In the genomic region with DNA sequence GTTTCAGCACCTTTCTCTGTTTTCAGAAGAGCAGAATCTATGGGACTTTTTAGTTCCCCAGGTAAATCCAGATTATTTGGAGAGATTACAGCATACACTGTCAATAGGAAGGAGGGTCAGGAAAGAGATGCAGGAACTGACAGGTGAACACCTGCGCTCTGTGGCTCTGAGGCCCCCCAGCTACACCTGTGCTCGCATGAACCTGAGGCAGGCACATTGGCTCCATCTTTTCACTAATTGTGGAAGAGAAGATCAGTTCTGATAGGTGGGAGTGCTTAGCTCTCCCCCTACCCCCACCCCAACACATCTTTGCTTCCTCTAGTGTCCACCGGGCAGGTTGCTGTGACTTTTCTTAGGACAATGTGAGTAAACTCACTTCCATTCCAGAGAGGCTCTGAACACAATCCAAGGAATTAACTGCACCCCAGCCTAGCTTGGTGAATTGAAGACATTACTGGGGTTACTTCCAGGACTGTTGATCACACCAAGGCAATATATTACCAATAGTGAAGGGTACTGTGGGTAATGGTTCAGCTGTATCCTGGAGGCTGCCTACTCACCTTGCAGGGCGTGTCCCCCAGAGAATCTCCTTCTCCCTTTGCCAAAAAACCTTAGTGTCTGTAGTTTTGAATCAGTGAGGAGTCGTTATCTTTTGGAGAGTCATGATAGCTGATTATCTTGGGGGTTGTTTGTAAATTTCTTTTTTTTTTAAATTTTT, we compare ENCODE assay signal across 9 mouse cellular contexts. TPM values are rescaled to one million over a fixed set of nuclear protein-coding genes. Genes with fewer than 3 reads are reported as not detected.
DNase-seq lines count a peak whose midpoint lies in the region; ATAC-seq and TF ChIP-seq lines count a peak whose summit lies in the region.
"Had no signal": no experiment of that assay in that cellular context is flagged by ENCODE, and none has a peak within 500 bp of the region (broad histone marks: within the 10 kb centered on the region; RNA-seq: fewer than 3 reads in every experiment).

No protein-coding gene starts in this region.

- peaks cover 18% of the 10 kb centered on the region for H3K4me1 ChIP-seq in kidney, embryonic 15.5 days
- peaks cover 5 to 19% of the 10 kb centered on the region in 2 experiments for H3K4me1 ChIP-seq in MEL (ENCODE audit: control insufficient read depth in 1 of 2, insufficient read depth in 2 of 2, low read length in 2 of 2)
- no peaks in the 10 kb centered on the region for H3K4me1 ChIP-seq in intestine, embryonic 14.5 days (replicated peaks; ENCODE audit: control insufficient read depth, insufficient read depth, low read length)
- H3K4me1 ChIP-seq in cerebellum, adult 2 months (ENCODE audit: control insufficient read depth, insufficient read depth, low read length), result no peaks in the 10 kb centered on the region

- 0 out of 2 replicates have a peak, but pooled peaks cover 4% of the 10 kb centered on the region for H3K9me3 ChIP-seq in kidney, embryonic 15.5 days (replicated peaks)
- H3K9me3 ChIP-seq in MEL (replicated peaks; ENCODE audit: insufficient read depth, low read length), result no peaks in the 10 kb centered on the region
- H3K9me3 ChIP-seq in intestine, embryonic 14.5 days (ENCODE audit: control insufficient read depth, low read length), result no peaks in the 10 kb centered on the region

- no peak for TF ChIP-seq RAD21 in MEL (IDR thresholded peaks at IDR 0.05; ENCODE audit: low read depth, low read length)

- no peak for TF ChIP-seq EP300 in MEL (IDR thresholded peaks at IDR 0.05; ENCODE audit: low read depth in 1 of 2, low read length in 2 of 2)

- no peaks in the 10 kb centered on the region for H3K36me3 ChIP-seq in kidney, embryonic 15.5 days
- peaks cover 0 to 25% of the 10 kb centered on the region in 2 experiments; a peak in 2 of 4 replicates for H3K36me3 ChIP-seq in MEL (ENCODE audit: control insufficient read depth in 1 of 2, insufficient read depth in 2 of 2, low read length in 2 of 2)
- H3K36me3 ChIP-seq in intestine, embryonic 14.5 days (ENCODE audit: control insufficient read depth, insufficient read depth, low read length), result no peaks in the 10 kb centered on the region

- H3K4me3 ChIP-seq in kidney, embryonic 15.5 days (replicated peaks), result no peak overlapping the region
- H3K4me3 ChIP-seq in MEL (ENCODE audit: control insufficient read depth in 1 of 2, insufficient read depth in 1 of 2, low read depth in 2 of 2, low read length in 2 of 2), result no peak overlapping the region; a peak in 1 of 4 replicates
- H3K4me3 ChIP-seq in intestine, embryonic 14.5 days (ENCODE audit: low read depth, low read length), result no peak overlapping the region
- H3K4me3 ChIP-seq in cerebellum, adult 2 months (replicated peaks; ENCODE audit: insufficient read depth, low read depth, low read length), result no peak overlapping the region

- no peak for DNase-seq in kidney, adult 18-20 months
- no peak for DNase-seq in MEL (ENCODE audit: low read depth, low spot score)
- DNase-seq in intestine, embryonic 14.5 days (ENCODE audit: low spot score), result no peak
- DNase-seq in naive thymus-derived CD4-positive, alpha-beta T cell, adult 2 months (ENCODE audit: low read depth), result peak; percentile 69
- DNase-seq in adrenal gland, postnatal 25 days, result no peak
- DNase-seq in cerebellum, adult 2 months, result no peak
- DNase-seq: right cerebral cortex, adult 18-20 months had no signal

- TF ChIP-seq CTCF in MEL (IDR thresholded peaks at IDR 0.05 in 2 of 3, conservative IDR thresholded peaks at IDR 0.05 in 1 of 3; ENCODE audit: control insufficient read depth in 1 of 3, insufficient read depth in 1 of 3, low read depth in 2 of 3, low read length in 3 of 3, poor library complexity in 1 of 3, severe bottlenecking in 1 of 3), result no peak
- TF ChIP-seq CTCF in cerebellum, adult 2 months (IDR thresholded peaks at IDR 0.05; ENCODE audit: borderline replicate concordance, insufficient read depth, low read depth, low read length), result no peak

- H3K27ac ChIP-seq in kidney, embryonic 15.5 days, result peak overlapping the region; percentile 65
- peak overlapping the region; percentile 64 for H3K27ac ChIP-seq in MEL (ENCODE audit: control insufficient read depth, low read depth, low read length)
- peak overlapping the region; percentile 10; the same call in 1 of the 2 replicates for H3K27ac ChIP-seq in intestine, embryonic 14.5 days (ENCODE audit: low read depth)
- H3K27ac ChIP-seq in cerebellum, adult 2 months (ENCODE audit: insufficient read depth, low read length), result no peak overlapping the region

- ATAC-seq in kidney, embryonic 15.5 days (replicated peaks; ENCODE audit: low FRiP score), result no peak
- no peak for ATAC-seq in intestine, embryonic 14.5 days (replicated peaks; ENCODE audit: low FRiP score, low TSS enrichment, low read depth)

- 82% methylated on average over 5 of the region's 5 CpGs for WGBS in kidney, embryonic 15.5 days
- WGBS in intestine, embryonic 14.5 days, result 82% methylated on average over 5 of the region's 5 CpGs
- 84% methylated on average over 5 of the region's 5 CpGs for WGBS in cerebellum, adult 2 months

- no peak for TF ChIP-seq POLR2A in MEL (IDR thresholded peaks at IDR 0.05; ENCODE audit: control insufficient read depth in 1 of 2, insufficient read depth in 1 of 2, low read depth in 1 of 2, low read length in 2 of 2, poor library complexity in 1 of 2)
- TF ChIP-seq POLR2A in cerebellum, adult 2 months (IDR thresholded peaks at IDR 0.05; ENCODE audit: borderline replicate concordance, insufficient read depth, low read length), result no peak

- H3K9ac ChIP-seq in kidney, embryonic 15.5 days, result no peak overlapping the region
- H3K9ac ChIP-seq in MEL (ENCODE audit: control insufficient read depth, low read depth, low read length, poor library complexity, severe bottlenecking), result peak overlapping the region; percentile 3
- no peak overlapping the region for H3K9ac ChIP-seq in intestine, embryonic 14.5 days (ENCODE audit: low read length)
- H3K9ac ChIP-seq: liver, embryonic 14.5 days had no signal

- H3K79me2 ChIP-seq in MEL (ENCODE audit: control insufficient read depth, insufficient read depth, low read length, poor library complexity), result no peaks in the 10 kb centered on the region

- H3K27me3 ChIP-seq in kidney, embryonic 15.5 days, result no peaks in the 10 kb centered on the region
- no peaks in the 10 kb centered on the region for H3K27me3 ChIP-seq in MEL (ENCODE audit: control insufficient read depth in 1 of 2, insufficient read depth in 2 of 2, low read length in 2 of 2)
- no peaks in the 10 kb centered on the region for H3K27me3 ChIP-seq in intestine, embryonic 14.5 days (replicated peaks; ENCODE audit: control insufficient read depth, insufficient read depth, low read length)
- no peaks in the 10 kb centered on the region for H3K27me3 ChIP-seq in cerebellum, adult 2 months (ENCODE audit: control insufficient read depth, insufficient read depth, low read length)

- H3K4me2 ChIP-seq in kidney, embryonic 15.5 days, result no peak overlapping the region
- H3K4me2 ChIP-seq in intestine, embryonic 14.5 days (ENCODE audit: low read length), result no peak overlapping the region

TF ChIP-seq in MEL, 35 proteins besides CTCF, POLR2A, EP300 and RAD21:
- TF ChIP-seq MXI1 (IDR thresholded peaks at IDR 0.05; ENCODE audit: low read depth, low read length) (no peak), HCFC1 (IDR thresholded peaks at IDR 0.05; ENCODE audit: low read depth, low read length) (no peak), KAT2A (conservative IDR thresholded peaks at IDR 0.05; ENCODE audit: low read depth, low read length) (no peak)

RNA-seq across cellular contexts. Expression of gene Slfn2, which starts 13.7 kb away (rescaled TPM):
- 4.0 and 4.4 TPM in 2 replicates for polyA plus RNA-seq in kidney, embryonic 15.5 days (2015; fragmentation: Nextera tagmentation; extraction: Ambion mirVana)
- 0.10 and 0.46 TPM in 2 replicates for total RNA-seq in MEL (2012; rRNA removed)
- under 1 TPM in 1 of 2 experiments, not detected in 1; 0.07 TPM for polyA plus RNA-seq in MEL (2012; ENCODE audit: insufficient read depth in 1 of 2, insufficient read length in 2 of 2, low read depth in 1 of 2, low replicate concordance in 2 of 2, missing spikeins in 1 of 2)
- 4.6 and 5.4 TPM in 2 replicates for polyA plus RNA-seq in intestine, embryonic 14.5 days (2014; fragmentation: Nextera tagmentation; extraction: Ambion mirVana)
- 2.4 and 4.6 TPM in 2 replicates for total RNA-seq in adrenal gland, postnatal 25 days (2021)
- polyA plus RNA-seq in cerebellum, adult 2 months (2012; rRNA removed), result 0.90 and 1.1 TPM in 2 replicates

RNA-seq across cellular contexts. Expression of gene Slfn1, which starts 38.1 kb away (rescaled TPM):
- 0.28 and 0.31 TPM in 2 replicates for polyA plus RNA-seq in kidney, embryonic 15.5 days (2015; fragmentation: Nextera tagmentation; extraction: Ambion mirVana)
- not detected in 2 replicates for total RNA-seq in MEL (2012; rRNA removed)
- polyA plus RNA-seq in MEL (2012; ENCODE audit: insufficient read depth in 1 of 2, insufficient read length in 2 of 2, low read depth in 1 of 2, low replicate concordance in 2 of 2, missing spikeins in 1 of 2), result not detected
- polyA plus RNA-seq in intestine, embryonic 14.5 days (2014; fragmentation: Nextera tagmentation; extraction: Ambion mirVana), result not detected in 2 replicates
- total RNA-seq in adrenal gland, postnatal 25 days (2021), result not detected in 2 replicates
- 0.16 TPM in 1 of 2 replicates, not detected in the other for polyA plus RNA-seq in cerebellum, adult 2 months (2012; rRNA removed)

RNA-seq across cellular contexts. Expression of gene Slfn8, which starts 58.0 kb away (rescaled TPM):
- 0.54 and 0.58 TPM in 2 replicates for polyA plus RNA-seq in kidney, embryonic 15.5 days (2015; fragmentation: Nextera tagmentation; extraction: Ambion mirVana)
- total RNA-seq in MEL (2012; rRNA removed), result 9.8 and 11.9 TPM in 2 replicates
- polyA plus RNA-seq in MEL (2012; ENCODE audit: insufficient read depth in 1 of 2, insufficient read length in 2 of 2, low read depth in 1 of 2, low replicate concordance in 2 of 2, missing spikeins in 1 of 2), result 10 to 100 TPM; 11.6 to 47.2 TPM
- 0.43 and 0.51 TPM in 2 replicates for polyA plus RNA-seq in intestine, embryonic 14.5 days (2014; fragmentation: Nextera tagmentation; extraction: Ambion mirVana)
- total RNA-seq in adrenal gland, postnatal 25 days (2021), result 2.4 and 2.8 TPM in 2 replicates
- polyA plus RNA-seq in cerebellum, adult 2 months (2012; rRNA removed), result 0.28 and 0.29 TPM in 2 replicates
